Mouse (Mus musculus) stomach, embryonic 16.5 days (tissue): ENCODE results near the gene Pcnx4. TPM values are rescaled to one million over a fixed set of nuclear protein-coding genes. Genes with fewer than 3 reads are reported as not detected.

Source experiments
- ATAC-seq: fragments of 200-750 bp; cut with Nextera tagmentation; 2 replicates; pipeline ENCODE4 v1.8.0; 2017; ENCODE audit warnings: moderate number of reproducible peaks, moderate TSS enrichment; ENCODE audit not compliant: insufficient read depth, low FRiP score
- H3K27ac ChIP-seq: fragments of 300-500 bp; sonication (generic); 2 replicates; pipeline ENCODE4 v1.5.1; 2014; ENCODE audit warnings: low read length
- H3K27me3 ChIP-seq: fragments of 300-500 bp; sonication (generic); 2 replicates; pipeline ENCODE4 v1.6.1; 2014; ENCODE audit warnings: low read length, control low read depth, mixed read lengths; ENCODE audit not compliant: control insufficient read depth, insufficient read depth
- H3K36me3 ChIP-seq: fragments of 300-500 bp; sonication (generic); 2 replicates; pipeline ENCODE4 v1.6.1; 2014; ENCODE audit warnings: low read length; ENCODE audit not compliant: control insufficient read depth, insufficient read depth
- H3K4me1 ChIP-seq: fragments of 300-500 bp; sonication (generic); 2 replicates; pipeline ENCODE4 v1.6.1; 2014; ENCODE audit warnings: low read length, control low read depth, mixed read lengths; ENCODE audit not compliant: control insufficient read depth, insufficient read depth
- H3K4me2 ChIP-seq: fragments of 300-500 bp; sonication (generic); 2 replicates; pipeline ENCODE4 v1.6.1; 2014; ENCODE audit warnings: low read depth, low read length, mixed read lengths
- H3K4me3 ChIP-seq: fragments of 300-500 bp; sonication (generic); replicated peaks from 2 replicates; pipeline ENCODE4 v1.5.1; 2014; ENCODE audit warnings: mild to moderate bottlenecking, low read length
- H3K9ac ChIP-seq: fragments of 300-500 bp; sonication (generic); 2 replicates; pipeline ENCODE4 v1.6.1; 2014; ENCODE audit warnings: low read length
- H3K9me3 ChIP-seq: fragments of 300-500 bp; sonication (generic); replicated peaks from 2 replicates; pipeline ENCODE4 v1.6.1; 2016; ENCODE audit warnings: low read length, control low read depth; ENCODE audit not compliant: control insufficient read depth
- WGBS: fragments of 180-500 bp; shearing (Covaris S2); extraction: QIAGEN DNeasy Blood & Tissue Kit; methylation state at CpG from one replicate; pipeline ENCODE4 v1.1.7; 2014; 5-methylcytosine and 5-hydroxymethylcytosine counted together
- polyA plus RNA-seq: library from polyadenylated mRNA; unstranded; fragments of >200 nt; fragmentation: Nextera tagmentation; extraction: Ambion mirVana; gene quantifications from 2 replicates; pipeline ENCODE4 v1.2.1, GENCODE M21; 2015

Gene Pcnx4
- 10.7 and 10.9 TPM in 2 replicates for polyA plus RNA-seq

DNA sequence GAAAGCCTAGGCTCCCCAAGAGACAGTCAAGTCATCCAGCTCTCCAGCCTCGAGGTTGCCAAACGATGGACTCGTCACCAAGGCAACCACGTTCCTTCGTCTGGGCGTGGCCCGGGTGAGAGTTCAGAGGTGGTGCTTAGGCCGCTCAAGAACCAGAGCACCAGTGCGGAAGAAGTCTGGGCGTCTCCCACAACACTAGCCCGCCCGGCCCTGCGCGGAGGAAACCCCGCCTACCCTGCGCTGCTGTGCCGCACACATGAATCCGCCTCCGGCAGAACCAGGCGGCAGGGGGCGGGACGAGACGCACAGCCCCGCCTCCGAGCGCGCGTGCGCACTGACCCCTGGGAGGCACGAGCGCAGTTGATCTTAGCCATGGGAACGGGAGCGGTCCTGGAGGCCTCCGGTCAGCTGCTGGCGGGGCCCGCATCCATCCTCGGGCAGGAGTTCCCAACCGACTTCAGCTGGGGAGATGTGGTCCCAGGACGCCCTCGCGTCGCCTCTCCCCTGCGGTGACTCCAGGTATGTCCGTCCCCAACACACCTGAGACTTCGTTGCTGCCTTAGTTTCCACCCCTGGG lies at the start of gene Pcnx4:
Gene Pcnx4 (plus strand): TSS at position 363 of the 577 bp plus-strand sequence.
- peak; percentile 100 for ATAC-seq
- Histone ChIP-seq H3K27ac (no peak within 1 kb of the TSS), H3K36me3 (no peaks in the 10 kb centered on the region), H3K4me1 (no peaks in the 10 kb centered on the region), H3K4me2 (peak within 1 kb of the TSS; percentile 54), H3K9ac (peak within 1 kb of the TSS; percentile 79), H3K9me3 (no peaks in the 10 kb centered on the region), H3K4me3 (peak within 1 kb of the TSS; percentile 66), H3K27me3 (no peaks in the 10 kb centered on the region)
- under 1% methylated on average over 45 of the region's 45 CpGs for WGBS

- Histone ChIP-seq H3K9ac (no peak overlapping the region), H3K9me3 (no peaks in the 10 kb centered on the region), H3K4me1 (no peaks in the 10 kb centered on the region; the same call in 1 of the 2 replicates), H3K27me3 (no peaks in the 10 kb centered on the region), H3K27ac (no peak overlapping the region), H3K36me3 (no peaks in the 10 kb centered on the region), H3K4me3 (no peak overlapping the region), H3K4me2 (no peak overlapping the region)
- 55% methylated on average over 3 of the region's 3 CpGs for WGBS
- no peak for ATAC-seq
Measured at GRCm38 (mm10) chr12:72487498-72487897, 48.7 kb upstream of the Pcnx4 start.

GRCm38 (mm10) chr12:72489995-72490394 lies 46.2 kb upstream of the Pcnx4 start:
- no peaks in the 10 kb centered on the region for H3K27me3 ChIP-seq
- WGBS: 74% methylated on average over 3 of the region's 3 CpGs
- no peak overlapping the region for H3K9ac ChIP-seq
- ATAC-seq: no peak
- no peak overlapping the region for H3K4me3 ChIP-seq
- H3K27ac ChIP-seq: no peak overlapping the region
- H3K4me1 ChIP-seq: no peaks in the 10 kb centered on the region; the same call in 1 of the 2 replicates
- no peak overlapping the region for H3K4me2 ChIP-seq
- H3K36me3 ChIP-seq: no peaks in the 10 kb centered on the region
- H3K9me3 ChIP-seq: no peaks in the 10 kb centered on the region

GRCm38 (mm10) chr12:72491063-72491719 lies 45.0 kb upstream of the Pcnx4 start:
- Histone ChIP-seq H3K9ac (no peak overlapping the region), H3K27ac (no peak overlapping the region), H3K27me3 (no peaks in the 10 kb centered on the region), H3K9me3 (no peaks in the 10 kb centered on the region), H3K4me2 (no peak overlapping the region), H3K4me1 (no peaks in the 10 kb centered on the region), H3K4me3 (no peak overlapping the region), H3K36me3 (no peaks in the 10 kb centered on the region)
- 49% methylated on average over 3 of the region's 3 CpGs for WGBS
- ATAC-seq: no peak

DNA sequence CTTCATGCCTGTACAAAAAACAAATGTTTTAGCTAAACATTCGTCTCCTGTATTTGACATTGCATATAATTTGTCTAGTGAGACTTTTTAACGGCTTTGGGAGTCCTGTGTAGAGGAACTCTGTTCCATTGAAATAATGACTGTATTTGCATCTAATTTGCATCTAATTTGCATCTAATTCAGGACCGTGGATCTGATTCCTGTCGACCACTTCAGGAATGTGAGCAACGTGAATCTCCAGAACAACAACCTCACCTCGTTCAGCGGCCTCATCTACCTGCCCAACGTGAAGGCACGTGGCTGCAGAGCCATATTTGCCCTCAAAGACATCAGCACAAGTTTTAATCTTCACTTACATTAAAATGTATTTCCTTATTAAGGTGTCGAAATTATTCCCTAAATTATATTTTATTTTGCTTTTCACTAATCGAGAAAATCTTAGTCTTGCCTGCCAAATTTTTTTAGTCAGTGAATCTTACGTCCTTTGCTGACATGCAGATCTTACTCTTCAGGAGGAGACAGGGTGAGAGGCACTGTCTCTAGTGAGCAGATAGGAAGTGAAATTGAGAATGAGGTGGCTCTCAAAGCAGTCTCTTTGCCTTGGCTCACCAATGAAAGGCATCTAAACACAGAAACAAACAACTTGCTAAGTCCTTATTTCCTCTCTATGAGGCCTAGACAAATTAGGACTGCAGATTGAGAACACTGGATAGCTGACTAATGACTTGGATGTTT lies 39.1 kb upstream of the Pcnx4 start:
- no peaks in the 10 kb centered on the region for H3K27me3 ChIP-seq
- H3K4me2 ChIP-seq: no peak overlapping the region
- 74% methylated on average over 12 of the region's 12 CpGs for WGBS
- no peak overlapping the region for H3K27ac ChIP-seq
- no peak overlapping the region for H3K4me3 ChIP-seq
- no peak overlapping the region for H3K9ac ChIP-seq
- no peaks in the 10 kb centered on the region for H3K36me3 ChIP-seq
- no peaks in the 10 kb centered on the region for H3K4me1 ChIP-seq
- ATAC-seq: no peak
- no peaks in the 10 kb centered on the region for H3K9me3 ChIP-seq

DNA sequence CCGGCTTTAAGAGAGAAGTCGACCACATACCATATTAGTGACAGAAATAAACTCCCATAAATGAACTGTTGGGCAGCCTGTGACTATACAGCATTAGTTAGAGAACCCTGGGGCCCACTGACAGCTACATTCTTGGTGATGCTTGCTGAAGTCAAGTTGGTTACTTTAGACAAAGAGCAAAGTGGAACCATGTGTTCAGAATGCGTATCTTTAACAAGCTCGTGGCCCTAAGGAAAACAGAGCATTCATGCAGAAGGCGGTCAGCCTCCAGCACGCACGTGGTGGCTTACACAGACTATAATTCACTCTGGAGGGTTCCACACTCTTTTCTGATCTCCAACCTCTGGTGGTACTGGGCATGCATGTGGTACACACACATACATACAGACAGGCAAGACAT lies 26.6 kb upstream of the Pcnx4 start:
- Histone ChIP-seq H3K4me3 (no peak overlapping the region), H3K4me2 (no peak overlapping the region), H3K27ac (no peak overlapping the region), H3K4me1 (no peaks in the 10 kb centered on the region), H3K9me3 (no peaks in the 10 kb centered on the region), H3K9ac (no peak overlapping the region), H3K36me3 (no peaks in the 10 kb centered on the region), H3K27me3 (no peaks in the 10 kb centered on the region)
- WGBS: 82% methylated on average over 7 of the region's 7 CpGs
- ATAC-seq: no peak

DNA sequence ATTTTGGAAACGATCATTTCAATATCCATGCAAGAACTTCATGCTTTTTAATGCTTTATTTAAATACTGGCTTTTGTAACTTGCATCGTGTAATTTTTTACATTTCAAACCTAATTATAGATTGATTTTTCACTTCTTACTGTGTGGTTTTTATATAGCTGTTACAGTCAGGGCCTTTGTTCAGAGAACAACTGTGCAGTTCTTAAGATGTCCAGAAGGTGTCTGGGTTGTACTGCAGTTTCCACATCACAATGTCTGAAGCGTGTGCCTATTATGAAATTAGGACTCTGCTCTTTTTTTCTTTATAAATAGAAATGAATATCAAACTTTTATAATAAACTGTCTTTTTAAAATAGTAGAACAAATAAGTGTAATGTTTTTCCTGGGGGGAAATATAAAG lies 20.7 kb upstream of the Pcnx4 start:
- no peak for ATAC-seq
- H3K9ac ChIP-seq: no peak overlapping the region
- WGBS: 68% methylated on average over 3 of the region's 3 CpGs
- H3K27me3 ChIP-seq: no peaks in the 10 kb centered on the region
- H3K36me3 ChIP-seq: no peaks in the 10 kb centered on the region
- no peaks in the 10 kb centered on the region for H3K9me3 ChIP-seq
- no peak overlapping the region for H3K4me2 ChIP-seq
- no peaks in the 10 kb centered on the region for H3K4me1 ChIP-seq
- no peak overlapping the region for H3K27ac ChIP-seq
- no peak overlapping the region for H3K4me3 ChIP-seq

DNA sequence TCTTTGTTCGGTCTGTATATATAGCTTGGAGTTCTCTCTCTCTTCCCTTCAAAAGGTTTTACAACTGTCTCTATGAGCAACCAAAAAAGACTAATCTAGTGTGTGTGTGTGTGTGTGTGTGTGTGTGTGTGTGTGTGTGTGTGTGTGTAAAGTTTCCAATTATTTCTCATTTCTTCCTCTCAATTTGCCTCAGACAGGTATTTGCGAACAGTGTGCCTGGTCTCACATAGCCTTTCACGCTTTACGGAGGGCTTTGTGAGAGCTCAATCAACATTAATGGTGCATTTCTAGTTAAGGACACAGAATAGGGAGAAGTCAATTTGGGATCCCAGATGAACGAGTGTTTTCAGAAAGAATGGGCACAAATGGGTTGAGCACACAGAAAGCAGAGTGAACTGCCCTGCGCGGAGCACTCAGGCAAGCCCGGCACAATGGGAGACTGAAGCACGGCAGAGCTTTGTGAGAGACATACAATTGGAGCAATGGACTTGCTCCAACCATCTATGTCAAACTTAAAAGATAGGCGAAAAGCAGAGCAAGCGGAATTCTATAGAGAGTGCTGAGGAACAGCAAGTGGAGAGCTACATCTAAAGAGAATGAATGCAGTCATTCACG lies 18.0 kb upstream of the Pcnx4 start:
- Histone ChIP-seq H3K9me3 (no peaks in the 10 kb centered on the region), H3K4me3 (no peak overlapping the region), H3K27ac (no peak overlapping the region), H3K4me2 (no peak overlapping the region), H3K36me3 (no peaks in the 10 kb centered on the region), H3K27me3 (no peaks in the 10 kb centered on the region), H3K4me1 (no peaks in the 10 kb centered on the region), H3K9ac (no peak overlapping the region)
- WGBS: 86% methylated on average over 12 of the region's 12 CpGs
- no peak for ATAC-seq

GRCm38 (mm10) chr12:72519352-72519751 lies 16.8 kb upstream of the Pcnx4 start:
- no peak for ATAC-seq
- Histone ChIP-seq H3K4me3 (no peak overlapping the region), H3K4me2 (no peak overlapping the region)

More at GRCm38 (mm10) chr12:72519352-72519751, 16.8 kb upstream of the Pcnx4 start:
- H3K36me3 ChIP-seq: no peaks in the 10 kb centered on the region
- H3K9me3 ChIP-seq: no peaks in the 10 kb centered on the region
- H3K27ac ChIP-seq: no peak overlapping the region
- H3K9ac ChIP-seq: no peak overlapping the region
- 59% methylated on average over 9 of the region's 9 CpGs for WGBS
- no peaks in the 10 kb centered on the region for H3K4me1 ChIP-seq
- no peaks in the 10 kb centered on the region for H3K27me3 ChIP-seq
